Mouse (Mus musculus) kidney, adult 2 months (tissue): ENCODE measurements around the gene Wdr66. TPM values are rescaled to one million over a fixed set of nuclear protein-coding genes. Genes with fewer than 3 reads are reported as not detected.

Experiments
- DNase-seq: peaks from one replicate; pipeline ENCODE4 v3.0.0; 2021
- H3K27ac ChIP-seq: fragments of 200-500 bp; 2 replicates; pipeline ENCODE4 v1.5.1; 2012; ENCODE audit warnings: low read depth, low read length, control low read depth, inconsistent platforms; ENCODE audit not compliant: insufficient read depth
- H3K27me3 ChIP-seq: fragments of 200-500 bp; replicated peaks from 2 replicates; pipeline ENCODE4 v1.6.1; 2012; ENCODE audit warnings: mild to moderate bottlenecking, moderate library complexity, low read length, inconsistent platforms; ENCODE audit not compliant: control insufficient read depth, insufficient read depth
- H3K36me3 ChIP-seq: fragments of 200-500 bp; 2 replicates; pipeline ENCODE4 v1.6.1; 2012; ENCODE audit warnings: mild to moderate bottlenecking, moderate library complexity, low read length, inconsistent platforms; ENCODE audit not compliant: control insufficient read depth, insufficient read depth
- H3K4me1 ChIP-seq: fragments of 200-500 bp; 2 replicates; pipeline ENCODE4 v1.6.1; 2011; ENCODE audit warnings: low read length; ENCODE audit not compliant: control insufficient read depth, insufficient read depth
- H3K4me3 ChIP-seq: fragments of 200-500 bp; 2 replicates; pipeline ENCODE4 v1.5.1; 2011; ENCODE audit warnings: mild to moderate bottlenecking, low read depth, low read length, control low read depth; ENCODE audit not compliant: insufficient read depth
- CTCF ChIP-seq: fragments of 200-500 bp; conservative IDR thresholded peaks from 2 replicates; pipeline ENCODE4 v1.5.1; 2011; ENCODE audit warnings: low read depth, mild to moderate bottlenecking, control low read depth, low read length, moderate library complexity, mixed read lengths; ENCODE audit not compliant: insufficient read depth, insufficient read length
- POLR2A ChIP-seq: fragments of 200-500 bp; IDR thresholded peaks from one replicate; pipeline ENCODE4 v1.6.1; 2011; ENCODE audit warnings: low read depth, low read length, control low read depth
- WGBS: fragments of 180-500 bp; shearing (Covaris S2); methylation state at CpG from one replicate; pipeline ENCODE4 v1.1.7; 2018; 5-methylcytosine and 5-hydroxymethylcytosine counted together
- polyA plus RNA-seq: library from polyadenylated mRNA; depleted of rRNA; stranded (reverse); fragments of >200 nt; gene quantifications from 2 replicates; pipeline ENCODE4 v1.2.3, GENCODE M21; 2012

The Wdr66 gene
- polyA plus RNA-seq, 1 experiment, result 2.9 TPM

GRCm38 (mm10) chr5:123345853-123346654 lies 94.2 kb downstream of the Wdr66 start:
- Histone ChIP-seq H3K27ac (peak overlapping the region; percentile 99), H3K36me3 (no peaks in the 10 kb centered on the region; the same call in 1 of the 2 replicates), H3K4me1 (peaks cover 23% of the 10 kb centered on the region), H3K4me3 (peak overlapping the region; percentile 91), H3K27me3 (no peaks in the 10 kb centered on the region)
- no peak for TF ChIP-seq CTCF
- peak; percentile 30 for TF ChIP-seq POLR2A
- WGBS, result 8% methylated on average over 22 of the region's 22 CpGs
- peak; percentile 93 for DNase-seq

GRCm38 (mm10) chr5:123346701-123347270 lies 94.9 kb downstream of the Wdr66 start:
- WGBS, result 38% methylated on average over 7 of the region's 7 CpGs
- Histone ChIP-seq H3K4me3 (peak overlapping the region; percentile 26), H3K36me3 (no peaks in the 10 kb centered on the region; the same call in 1 of the 2 replicates), H3K4me1 (peaks cover 27% of the 10 kb centered on the region), H3K27ac (peak overlapping the region; percentile 99), H3K27me3 (no peaks in the 10 kb centered on the region)
- peak; percentile 93 for DNase-seq
- no peak for TF ChIP-seq POLR2A
- no peak for TF ChIP-seq CTCF

GRCm38 (mm10) chr5:123347985-123348384 lies 96.1 kb downstream of the Wdr66 start:
- no peaks in the 10 kb centered on the region; the same call in 1 of the 2 replicates for H3K36me3 ChIP-seq
- peaks cover 27% of the 10 kb centered on the region for H3K4me1 ChIP-seq
- peak; percentile 54 for DNase-seq
- H3K27me3 ChIP-seq, result no peaks in the 10 kb centered on the region
- no peak overlapping the region for H3K4me3 ChIP-seq
- WGBS, result 47% methylated on average over 2 of the region's 2 CpGs
- peak overlapping the region; percentile 91 for H3K27ac ChIP-seq
- TF ChIP-seq CTCF (no peak), POLR2A (no peak)

GRCm38 (mm10) chr5:123350386-123350785 lies 98.5 kb downstream of the Wdr66 start:
- Histone ChIP-seq H3K27ac (peak overlapping the region; percentile 3; the same call in 1 of the 2 replicates), H3K27me3 (no peaks in the 10 kb centered on the region)
- WGBS, result 40% methylated on average over 10 of the region's 10 CpGs

GRCm38 (mm10) chr5:123355918-123356317 lies 104.0 kb downstream of the Wdr66 start:
- Histone ChIP-seq H3K27ac (peak overlapping the region; percentile 54), H3K4me1 (peaks cover 39% of the 10 kb centered on the region), H3K27me3 (no peaks in the 10 kb centered on the region), H3K4me3 (no peak overlapping the region), H3K36me3 (peaks cover 1% of the 10 kb centered on the region; the same call in 1 of the 2 replicates)
- TF ChIP-seq POLR2A, result no peak
- no peak for TF ChIP-seq CTCF
- DNase-seq, result peak; percentile 87
- WGBS, result 36% methylated on average over 11 of the region's 11 CpGs

More at GRCm38 (mm10) chr5:123350386-123350785, 98.5 kb downstream of the Wdr66 start:
- H3K4me3 ChIP-seq, result no peak overlapping the region
- DNase-seq, result peak; percentile 63
- TF ChIP-seq CTCF, result no peak; the same call in 1 of the 2 replicates
- TF ChIP-seq POLR2A, result no peak
- H3K4me1 ChIP-seq, result peaks cover 27% of the 10 kb centered on the region
- no peaks in the 10 kb centered on the region; the same call in 1 of the 2 replicates for H3K36me3 ChIP-seq

- TF ChIP-seq CTCF, result no peak
- no peak for TF ChIP-seq POLR2A
- WGBS, result 55% methylated on average over 4 of the region's 4 CpGs
Measured at GRCm38 (mm10) chr5:123357253-123357652, 105.4 kb downstream of the Wdr66 start.

GRCm38 (mm10) chr5:123359431-123359830 lies 107.5 kb downstream of the Wdr66 start:
- Histone ChIP-seq H3K27me3 (no peaks in the 10 kb centered on the region), H3K4me3 (no peak overlapping the region), H3K36me3 (peaks cover 1% of the 10 kb centered on the region; the same call in 1 of the 2 replicates), H3K27ac (peak overlapping the region; percentile 87), H3K4me1 (peaks cover 55% of the 10 kb centered on the region)
- peak; percentile 96 for DNase-seq
- WGBS, result 32% methylated on average over 6 of the region's 6 CpGs
- TF ChIP-seq CTCF (no peak), POLR2A (no peak)

More at GRCm38 (mm10) chr5:123357253-123357652, 105.4 kb downstream of the Wdr66 start:
- H3K4me1 ChIP-seq, result peaks cover 37% of the 10 kb centered on the region
- H3K4me3 ChIP-seq, result no peak overlapping the region
- H3K27ac ChIP-seq, result peak overlapping the region; percentile 42
- H3K36me3 ChIP-seq, result peaks cover 1% of the 10 kb centered on the region; the same call in 1 of the 2 replicates
- DNase-seq, result peak; percentile 53
- H3K27me3 ChIP-seq, result no peaks in the 10 kb centered on the region
